Mouse (Mus musculus): ENCODE measurements around the gene Odf4. TPM values are rescaled to one million over a fixed set of nuclear protein-coding genes. Genes with fewer than 3 reads are reported as not detected.

The Odf4 gene
- total and polyA plus RNA-seq, 2 experiments from 2014 or later = 1.5 to 2.2 TPM

- DNase-seq (ENCODE audit: low spot score) = no peak
- H3K36me3 ChIP-seq (ENCODE audit: insufficient read depth, low read length) = no peaks in the 10 kb centered on the region
- H3K27ac ChIP-seq (ENCODE audit: low read depth, low read length) = no peak overlapping the region
- no peaks in the 10 kb centered on the region for H3K9me3 ChIP-seq (ENCODE audit: low read length)
- TF ChIP-seq CTCF (IDR thresholded peaks at IDR 0.05) = no peak
- H3K4me1 ChIP-seq (ENCODE audit: insufficient read depth, low read length) = no peaks in the 10 kb centered on the region
- H3K9ac ChIP-seq (replicated peaks; ENCODE audit: low read length, poor library complexity, severe bottlenecking) = no peak overlapping the region
- H3K4me3 ChIP-seq (ENCODE audit: low read depth, low read length) = no peak overlapping the region
- H3K4me2 ChIP-seq (ENCODE audit: low read depth, low read length, poor library complexity, severe bottlenecking) = no peak overlapping the region
- 79% methylated on average over 2 of the region's 2 CpGs for WGBS
- ATAC-seq (ENCODE audit: low FRiP score) = no peak
- H3K27me3 ChIP-seq (ENCODE audit: insufficient read depth, low read length) = no peaks in the 10 kb centered on the region
Observed at GRCm38 (mm10) chr11:68883843-68884242, 43.0 kb downstream of the Odf4 start.

- Histone ChIP-seq H3K4me1 (ENCODE audit: insufficient read depth, low read length) (no peaks in the 10 kb centered on the region), H3K4me3 (ENCODE audit: low read depth, low read length) (no peak overlapping the region), H3K9ac (replicated peaks; ENCODE audit: low read length, poor library complexity, severe bottlenecking) (no peak overlapping the region), H3K36me3 (ENCODE audit: insufficient read depth, low read length) (no peaks in the 10 kb centered on the region), H3K4me2 (ENCODE audit: low read depth, low read length, poor library complexity, severe bottlenecking) (no peak overlapping the region), H3K9me3 (ENCODE audit: low read length) (no peaks in the 10 kb centered on the region), H3K27ac (ENCODE audit: low read depth, low read length) (no peak overlapping the region), H3K27me3 (ENCODE audit: insufficient read depth, low read length) (no peaks in the 10 kb centered on the region)
- 22% methylated on average over 14 of the region's 14 CpGs for WGBS
- ATAC-seq (ENCODE audit: low FRiP score) (no peak), DNase-seq (ENCODE audit: low spot score) (no peak)
- no peak for TF ChIP-seq CTCF (IDR thresholded peaks at IDR 0.05)
Observed at GRCm38 (mm10) chr11:68882107-68882506, 44.8 kb downstream of the Odf4 start.

- TF ChIP-seq CTCF (IDR thresholded peaks at IDR 0.05) = no peak
- DNase-seq (ENCODE audit: low spot score) = no peak
- no peak overlapping the region for H3K27ac ChIP-seq (ENCODE audit: low read depth, low read length)
Observed at GRCm38 (mm10) chr11:68878811-68879210, 48.1 kb downstream of the Odf4 start.

GRCm38 (mm10) chr11:68874841-68875240, 52.0 kb downstream of the Odf4 start:
- no peaks in the 10 kb centered on the region for H3K9me3 ChIP-seq (ENCODE audit: low read length)
- no peak overlapping the region for H3K9ac ChIP-seq (replicated peaks; ENCODE audit: low read length, poor library complexity, severe bottlenecking)
- no peaks in the 10 kb centered on the region for H3K4me1 ChIP-seq (ENCODE audit: insufficient read depth, low read length)
- WGBS = 0% methylated on average over 2 of the region's 2 CpGs
- no peaks in the 10 kb centered on the region for H3K27me3 ChIP-seq (ENCODE audit: insufficient read depth, low read length)
- no peak overlapping the region for H3K27ac ChIP-seq (ENCODE audit: low read depth, low read length)
- no peak overlapping the region for H3K4me3 ChIP-seq (ENCODE audit: low read depth, low read length)
- ATAC-seq (ENCODE audit: low FRiP score) (no peak), DNase-seq (ENCODE audit: low spot score) (peak; percentile 81)
- no peaks in the 10 kb centered on the region for H3K36me3 ChIP-seq (ENCODE audit: insufficient read depth, low read length)
- H3K4me2 ChIP-seq (ENCODE audit: low read depth, low read length, poor library complexity, severe bottlenecking) = no peak overlapping the region
- TF ChIP-seq CTCF (IDR thresholded peaks at IDR 0.05) = peak; percentile 82

More at GRCm38 (mm10) chr11:68878811-68879210, 48.1 kb downstream of the Odf4 start:
- Histone ChIP-seq H3K4me3 (ENCODE audit: low read depth, low read length) (no peak overlapping the region), H3K4me1 (ENCODE audit: insufficient read depth, low read length) (no peaks in the 10 kb centered on the region), H3K4me2 (ENCODE audit: low read depth, low read length, poor library complexity, severe bottlenecking) (no peak overlapping the region), H3K27me3 (ENCODE audit: insufficient read depth, low read length) (no peaks in the 10 kb centered on the region), H3K9ac (replicated peaks; ENCODE audit: low read length, poor library complexity, severe bottlenecking) (no peak overlapping the region), H3K36me3 (ENCODE audit: insufficient read depth, low read length) (no peaks in the 10 kb centered on the region), H3K9me3 (ENCODE audit: low read length) (no peaks in the 10 kb centered on the region)
- 91% methylated on average over 5 of the region's 5 CpGs for WGBS
- ATAC-seq (ENCODE audit: low FRiP score) = no peak

Other genes starting within 250 kb of the Odf4 start
- gene Myh10, start 235.5 kb downstream of the Odf4 start, total RNA-seq (2014; rRNA removed) = 212 and 217 TPM in 2 replicates
- gene Myh10, start 235.5 kb downstream of the Odf4 start, polyA plus RNA-seq (2015; fragmentation: Nextera tagmentation; extraction: Ambion mirVana) = 64.8 and 68.0 TPM in 2 replicates
- 88.0 and 114 TPM in 2 replicates for gene Ndel1, start 55.2 kb downstream of the Odf4 start, total RNA-seq (2014; rRNA removed)
- 106 and 112 TPM in 2 replicates for gene Ndel1, start 55.2 kb downstream of the Odf4 start, polyA plus RNA-seq (2015; fragmentation: Nextera tagmentation; extraction: Ambion mirVana)
- 0.11 TPM in 1 of 2 replicates, not detected in the other for gene Rnf222, start 38.5 kb downstream of the Odf4 start, total RNA-seq (2014; rRNA removed)
- gene Rnf222, start 38.5 kb downstream of the Odf4 start, polyA plus RNA-seq (2015; fragmentation: Nextera tagmentation; extraction: Ambion mirVana) = not detected in 2 replicates
- gene Rpl26, start 25.5 kb downstream of the Odf4 start, total RNA-seq (2014; rRNA removed) = 1,124 and 1,179 TPM in 2 replicates
- 561 and 573 TPM in 2 replicates for gene Rpl26, start 25.5 kb downstream of the Odf4 start, polyA plus RNA-seq (2015; fragmentation: Nextera tagmentation; extraction: Ambion mirVana)
- 23.3 and 50.8 TPM in 2 replicates for gene Arhgef15, start 30.4 kb upstream of the Odf4 start, total RNA-seq (2014; rRNA removed)
- gene Arhgef15, start 30.4 kb upstream of the Odf4 start, polyA plus RNA-seq (2015; fragmentation: Nextera tagmentation; extraction: Ambion mirVana) = 27.6 and 34.3 TPM in 2 replicates
- 0.93 and 1.4 TPM in 2 replicates for gene Slc25a35, start 41.0 kb upstream of the Odf4 start, total RNA-seq (2014; rRNA removed)
- 1.5 and 2.0 TPM in 2 replicates for gene Slc25a35, start 41.0 kb upstream of the Odf4 start, polyA plus RNA-seq (2015; fragmentation: Nextera tagmentation; extraction: Ambion mirVana)
- gene Rangrf, start 48.1 kb upstream of the Odf4 start, total RNA-seq (2014; rRNA removed) = 12.0 and 25.0 TPM in 2 replicates
- gene Rangrf, start 48.1 kb upstream of the Odf4 start, polyA plus RNA-seq (2015; fragmentation: Nextera tagmentation; extraction: Ambion mirVana) = 18.9 and 20.2 TPM in 2 replicates
- 28.3 and 28.7 TPM in 2 replicates for gene Pfas, start 81.4 kb upstream of the Odf4 start, total RNA-seq (2014; rRNA removed)
- 13.9 and 14.1 TPM in 2 replicates for gene Pfas, start 81.4 kb upstream of the Odf4 start, polyA plus RNA-seq (2015; fragmentation: Nextera tagmentation; extraction: Ambion mirVana)
- gene Ctc1, start 88.8 kb upstream of the Odf4 start, total RNA-seq (2014; rRNA removed) = 60.0 and 67.7 TPM in 2 replicates
- gene Ctc1, start 88.8 kb upstream of the Odf4 start, polyA plus RNA-seq (2015; fragmentation: Nextera tagmentation; extraction: Ambion mirVana) = 46.8 and 53.4 TPM in 2 replicates
- 6.9 and 10.5 TPM in 2 replicates for gene Aurkb, start 118.6 kb upstream of the Odf4 start, total RNA-seq (2014; rRNA removed)
- 6.0 and 6.9 TPM in 2 replicates for gene Aurkb, start 118.6 kb upstream of the Odf4 start, polyA plus RNA-seq (2015; fragmentation: Nextera tagmentation; extraction: Ambion mirVana)
- gene Borcs6, start 132.6 kb upstream of the Odf4 start, total RNA-seq (2014; rRNA removed) = 33.3 and 39.0 TPM in 2 replicates
- gene Borcs6, start 132.6 kb upstream of the Odf4 start, polyA plus RNA-seq (2015; fragmentation: Nextera tagmentation; extraction: Ambion mirVana) = 21.1 and 21.3 TPM in 2 replicates
- gene Tmem107, start 143.7 kb upstream of the Odf4 start, total RNA-seq (2014; rRNA removed) = 42.4 and 61.8 TPM in 2 replicates
- 23.8 and 27.8 TPM in 2 replicates for gene Tmem107, start 143.7 kb upstream of the Odf4 start, polyA plus RNA-seq (2015; fragmentation: Nextera tagmentation; extraction: Ambion mirVana)
- gene Vamp2, start 161.4 kb upstream of the Odf4 start, total RNA-seq (2014; rRNA removed) = 144 and 157 TPM in 2 replicates
- 591 and 600 TPM in 2 replicates for gene Vamp2, start 161.4 kb upstream of the Odf4 start, polyA plus RNA-seq (2015; fragmentation: Nextera tagmentation; extraction: Ambion mirVana)
- gene Per1, start 168.1 kb upstream of the Odf4 start, total RNA-seq (2014; rRNA removed) = 28.5 and 47.1 TPM in 2 replicates
- gene Per1, start 168.1 kb upstream of the Odf4 start, polyA plus RNA-seq (2015; fragmentation: Nextera tagmentation; extraction: Ambion mirVana) = 11.8 and 15.4 TPM in 2 replicates
- gene Hes7, start 193.3 kb upstream of the Odf4 start, total RNA-seq (2014; rRNA removed) = 1.2 and 2.1 TPM in 2 replicates
- 1.7 and 2.0 TPM in 2 replicates for gene Hes7, start 193.3 kb upstream of the Odf4 start, polyA plus RNA-seq (2015; fragmentation: Nextera tagmentation; extraction: Ambion mirVana)
- 1.0 and 1.6 TPM in 2 replicates for gene 9130213A22Rik, start 195.5 kb upstream of the Odf4 start, total RNA-seq (2014; rRNA removed)
- 1.2 and 1.4 TPM in 2 replicates for gene 9130213A22Rik, start 195.5 kb upstream of the Odf4 start, polyA plus RNA-seq (2015; fragmentation: Nextera tagmentation; extraction: Ambion mirVana)
- 16.3 and 19.4 TPM in 2 replicates for gene Aloxe3, start 198.8 kb upstream of the Odf4 start, total RNA-seq (2014; rRNA removed)
- gene Aloxe3, start 198.8 kb upstream of the Odf4 start, polyA plus RNA-seq (2015; fragmentation: Nextera tagmentation; extraction: Ambion mirVana) = 17.8 and 21.4 TPM in 2 replicates
- 1.0 and 1.5 TPM in 2 replicates for gene Alox12b, start 229.9 kb upstream of the Odf4 start, total RNA-seq (2014; rRNA removed)
- gene Alox12b, start 229.9 kb upstream of the Odf4 start, polyA plus RNA-seq (2015; fragmentation: Nextera tagmentation; extraction: Ambion mirVana) = 0.67 and 0.91 TPM in 2 replicates